Mouse (Mus musculus) cerebellum, adult 2 months (tissue): ENCODE measurements around the gene Fhod1. TPM values are rescaled to one million over a fixed set of nuclear protein-coding genes. Genes with fewer than 3 reads are reported as not detected.

Source experiments
- DNase-seq, 2 experiments: peaks; one replicate each; pipeline ENCODE4 v3.0.0; 2021
- H3K27ac ChIP-seq: fragments of 200-500 bp; 2 replicates; pipeline ENCODE4 v1.5.1; 2012; ENCODE audit warnings: low read length, control low read depth, inconsistent platforms; ENCODE audit not compliant: insufficient read depth
- H3K27me3 ChIP-seq: fragments of 200-500 bp; 2 replicates; pipeline ENCODE4 v1.6.1; 2012; ENCODE audit warnings: inconsistent platforms, mild to moderate bottlenecking, low read length, moderate library complexity; ENCODE audit not compliant: control insufficient read depth, insufficient read depth
- H3K4me1 ChIP-seq: fragments of 200-500 bp; 2 replicates; pipeline ENCODE4 v1.6.1; 2011; ENCODE audit warnings: low read length; ENCODE audit not compliant: control insufficient read depth, insufficient read depth
- H3K4me3 ChIP-seq: fragments of 200-500 bp; replicated peaks from 2 replicates; pipeline ENCODE3; 2011; ENCODE audit warnings: mild to moderate bottlenecking, low read depth, low read length, control low read depth; ENCODE audit not compliant: insufficient read depth
- CTCF ChIP-seq: fragments of 200-500 bp; IDR thresholded peaks from 2 replicates; pipeline ENCODE4 v1.5.1; 2011; ENCODE audit warnings: low read depth, mild to moderate bottlenecking, control low read depth, low read length, moderate library complexity, borderline replicate concordance; ENCODE audit not compliant: insufficient read depth
- POLR2A ChIP-seq: fragments of 200-500 bp; IDR thresholded peaks from 2 replicates; pipeline ENCODE4 v1.6.1; 2011; ENCODE audit warnings: low read length, control low read depth, borderline replicate concordance; ENCODE audit not compliant: insufficient read depth
- WGBS: fragments of 180-500 bp; shearing (Covaris S2); methylation state at CpG from one replicate; pipeline ENCODE4 v1.1.7; 2018; 5-methylcytosine and 5-hydroxymethylcytosine counted together
- polyA plus RNA-seq: library from polyadenylated mRNA; depleted of rRNA; stranded (reverse); fragments of >200 nt; gene quantifications from 2 replicates; pipeline ENCODE4 v1.2.3, GENCODE M21; 2012

Gene Fhod1
- polyA plus RNA-seq, 1 experiment: 4.0 TPM

GRCm38 (mm10) chr8:105325641-105326093 is 22.1 kb downstream of the Fhod1 start:
- peaks cover 3% of the 10 kb centered on the region; the same call in 1 of the 2 replicates for H3K4me1 ChIP-seq
- WGBS: 1% methylated on average over 12 of the region's 12 CpGs
- H3K4me3 ChIP-seq: peak overlapping the region; percentile 83
- DNase-seq: peak in 1 of 2 experiments; percentile 34
- no peaks in the 10 kb centered on the region for H3K27me3 ChIP-seq
- no peak for TF ChIP-seq CTCF
- peak overlapping the region; percentile 58; the same call in 1 of the 2 replicates for H3K27ac ChIP-seq

DNA sequence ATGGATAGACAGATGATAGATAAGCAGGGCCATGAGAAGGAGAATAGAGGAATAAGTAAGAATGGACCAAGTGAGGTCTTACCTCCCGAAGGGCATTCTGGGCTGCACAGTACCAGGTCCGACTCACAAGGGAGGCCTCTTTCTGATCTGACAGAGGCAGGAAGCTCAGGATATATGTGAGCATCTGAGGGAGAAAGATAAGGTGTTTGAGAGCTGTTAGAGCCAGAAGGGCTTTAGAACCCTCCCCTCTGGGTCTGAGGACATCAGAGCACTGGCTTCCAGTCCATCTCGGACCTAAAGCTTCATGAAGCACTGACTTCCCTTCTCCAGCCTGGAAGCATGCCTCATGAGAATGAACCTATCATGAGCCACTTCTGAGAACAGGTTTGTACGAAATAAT is 24.6 kb downstream of the Fhod1 start:
- no peak for DNase-seq
- 90% methylated on average over 4 of the region's 4 CpGs for WGBS
- Histone ChIP-seq H3K27me3 (no peaks in the 10 kb centered on the region), H3K4me3 (no peak overlapping the region), H3K27ac (no peak overlapping the region), H3K4me1 (peaks cover 4% of the 10 kb centered on the region; the same call in 1 of the 2 replicates)
- TF ChIP-seq POLR2A (no peak), CTCF (no peak)

DNA sequence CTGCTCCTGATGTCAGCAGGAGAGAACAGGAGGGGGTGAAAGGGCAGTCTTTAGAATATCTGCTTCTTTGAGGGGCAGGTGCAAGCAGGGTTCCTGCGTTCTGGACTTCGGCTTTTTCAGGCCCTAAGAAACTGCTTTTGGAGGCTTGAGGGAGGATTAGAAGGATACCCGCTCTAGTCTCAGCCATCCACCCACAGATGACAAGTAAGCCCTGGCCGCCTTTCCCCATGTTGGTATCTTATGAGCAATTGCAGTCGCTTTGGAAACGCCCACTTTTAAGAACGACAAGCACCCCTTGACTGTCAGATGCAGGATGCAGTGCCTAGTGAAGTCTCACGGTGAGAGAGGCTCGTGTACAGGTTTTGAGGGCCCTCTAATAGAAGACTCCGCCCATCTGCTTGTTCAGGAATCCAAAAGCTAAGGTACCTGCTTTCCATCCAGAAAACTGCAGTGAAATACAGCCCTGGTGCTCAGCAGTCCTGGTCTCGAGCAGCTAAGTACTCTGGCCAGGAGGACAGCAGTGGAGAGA is 29.0 kb downstream of the Fhod1 start:
- Histone ChIP-seq H3K4me1 (peaks cover 20% of the 10 kb centered on the region), H3K27me3 (no peaks in the 10 kb centered on the region), H3K27ac (no peak overlapping the region), H3K4me3 (no peak overlapping the region)
- no peak for DNase-seq
- TF ChIP-seq CTCF: no peak
- 83% methylated on average over 11 of the region's 11 CpGs for WGBS

DNA sequence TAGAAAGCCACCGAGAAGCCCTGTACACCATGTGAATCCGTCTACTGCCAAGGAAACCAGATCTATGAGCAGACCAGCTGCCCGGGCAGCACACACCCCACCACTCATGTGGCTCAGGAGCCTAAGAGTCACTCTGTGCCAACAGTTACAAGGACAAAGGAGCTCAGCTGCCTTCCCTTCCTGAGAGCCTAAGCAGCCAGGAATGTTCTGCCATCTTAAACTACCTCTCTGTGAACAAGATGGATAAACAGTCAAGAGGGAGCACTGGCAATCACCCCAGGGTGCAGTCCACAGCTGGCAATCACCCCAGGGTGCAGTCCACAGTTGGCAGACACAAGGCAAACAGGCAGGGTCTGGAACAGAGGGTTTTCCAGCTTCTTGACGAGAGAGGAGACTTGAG is 29.8 kb downstream of the Fhod1 start:
- H3K27ac ChIP-seq: no peak overlapping the region
- TF ChIP-seq POLR2A (no peak), CTCF (no peak)
- H3K27me3 ChIP-seq: no peaks in the 10 kb centered on the region
- H3K4me1 ChIP-seq: peaks cover 28% of the 10 kb centered on the region
- DNase-seq: no peak
- 22% methylated on average over 4 of the region's 4 CpGs for WGBS
- H3K4me3 ChIP-seq: no peak overlapping the region

- Histone ChIP-seq H3K4me1 (peaks cover 42% of the 10 kb centered on the region), H3K27ac (no peak overlapping the region), H3K27me3 (no peaks in the 10 kb centered on the region), H3K4me3 (no peak overlapping the region)
- DNase-seq: peak; percentile 58 to 61
- 58% methylated on average over 18 of the region's 18 CpGs for WGBS
- no peak for TF ChIP-seq CTCF
- no peak for TF ChIP-seq POLR2A
Observed at GRCm38 (mm10) chr8:105315073-105315769, 32.5 kb downstream of the Fhod1 start.

DNA sequence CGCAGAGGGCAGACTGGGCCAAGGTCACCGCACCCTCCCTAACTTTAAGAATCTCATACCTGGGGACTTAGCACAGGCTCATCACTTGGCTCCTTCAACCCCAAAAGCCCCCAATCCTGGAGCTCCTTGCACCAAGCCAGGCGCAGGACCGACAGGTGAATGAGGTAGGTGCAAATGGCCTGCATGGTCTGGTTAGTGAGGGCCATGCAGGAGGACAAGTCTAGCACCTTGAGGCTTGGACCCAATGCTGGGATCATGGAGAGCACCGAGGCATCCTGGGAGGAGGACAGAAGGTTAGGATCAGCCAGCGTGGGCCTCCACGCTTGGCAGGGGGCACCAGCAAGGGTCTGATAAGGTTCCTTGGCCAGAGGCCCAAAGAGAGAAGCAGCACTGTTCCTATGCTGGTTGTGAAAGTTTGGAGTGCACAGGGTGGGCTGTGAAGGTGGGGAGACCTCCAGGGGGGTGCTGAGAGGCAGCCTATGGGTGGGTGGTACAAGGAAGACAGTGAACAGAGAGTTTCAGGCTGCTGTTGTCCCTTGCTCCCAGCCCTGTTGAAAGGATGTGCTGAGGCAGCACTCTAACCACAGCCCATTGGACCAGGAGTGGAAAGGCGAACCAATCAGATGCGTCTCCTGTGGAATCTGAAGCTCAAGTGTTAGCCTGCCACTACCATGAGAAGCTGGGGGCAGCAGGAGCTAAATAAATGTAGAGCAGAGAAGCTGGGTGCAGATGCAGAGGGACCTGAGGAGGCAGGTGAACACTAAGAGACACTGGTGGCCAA is 33.9 kb downstream of the Fhod1 start:
- H3K27me3 ChIP-seq: no peaks in the 10 kb centered on the region
- whole genome bisulfite sequencing: 79% methylated on average over 9 of the region's 9 CpGs
- no peak for TF ChIP-seq POLR2A
- TF ChIP-seq CTCF: no peak

GRCm38 (mm10) chr8:105312891-105313481 is 34.8 kb downstream of the Fhod1 start:
- TF ChIP-seq CTCF: no peak
- TF ChIP-seq POLR2A: no peak
- WGBS: 42% methylated on average over 8 of the region's 8 CpGs
- Histone ChIP-seq H3K4me3 (no peak overlapping the region), H3K27me3 (no peaks in the 10 kb centered on the region), H3K27ac (no peak overlapping the region), H3K4me1 (peaks cover 59% of the 10 kb centered on the region)
- DNase-seq: peak; percentile 60 to 69

More for the DNA sequence above, 33.9 kb downstream of the Fhod1 start:
- Histone ChIP-seq H3K4me3 (no peak overlapping the region), H3K4me1 (peaks cover 54% of the 10 kb centered on the region), H3K27ac (peak overlapping the region; percentile 25; the same call in 1 of the 2 replicates)
- DNase-seq: no peak

GRCm38 (mm10) chr8:105311718-105312117 is 36.0 kb downstream of the Fhod1 start:
- Histone ChIP-seq H3K4me3 (no peak overlapping the region), H3K27me3 (no peaks in the 10 kb centered on the region), H3K4me1 (peaks cover 65% of the 10 kb centered on the region), H3K27ac (0 out of 2 replicates have a peak overlapping the region, but pooled peaks have one; percentile 11)
- no peak for DNase-seq
- TF ChIP-seq CTCF: no peak
- TF ChIP-seq POLR2A: no peak
- WGBS: 48% methylated on average over 1 of the region's 1 CpGs
